Mouse (Mus musculus) liver, adult 2 months (tissue): ENCODE results near the gene Rap2a.

Experiments used
- CTCF ChIP-seq: fragments of 200-500 bp; IDR thresholded peaks from 2 replicates; pipeline ENCODE4 v1.5.1; 2011; ENCODE audit warnings: low read depth, low read length, control low read depth
- POLR2A ChIP-seq: fragments of 200-500 bp; IDR thresholded peaks from 2 replicates; pipeline ENCODE4 v1.6.1; 2011; ENCODE audit warnings: low read length, control low read depth; ENCODE audit not compliant: insufficient read depth; ENCODE audit errors: extremely low read depth

DNA sequence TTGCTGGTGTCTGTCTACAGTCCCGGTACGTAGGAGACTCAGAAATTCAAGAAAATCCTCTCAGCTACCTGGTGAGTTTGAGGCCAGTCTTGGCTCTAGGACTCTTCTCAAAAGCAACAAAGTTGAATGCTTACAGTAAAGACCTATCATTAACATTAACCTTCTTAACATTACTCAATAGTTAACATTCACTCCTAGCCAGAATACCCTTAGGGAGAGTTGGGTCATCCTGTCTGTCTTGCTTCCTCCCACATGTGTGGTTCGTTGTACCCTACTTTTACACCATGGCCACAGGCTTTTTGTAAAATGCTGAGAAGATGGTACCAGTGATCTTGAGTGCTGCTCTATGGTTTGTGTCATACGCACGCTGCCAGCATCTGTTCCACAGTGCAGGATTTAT lies 45.1 kb downstream of the Rap2a start:
- TF ChIP-seq POLR2A (no peak), CTCF (no peak)
